Mouse (Mus musculus) kidney, adult 2 months (tissue): ENCODE measurements around the gene Basp1.

Source experiments
- CTCF ChIP-seq: fragments of 200-500 bp; conservative IDR thresholded peaks from 2 replicates; pipeline ENCODE4 v1.5.1; 2011; ENCODE audit warnings: low read depth, mild to moderate bottlenecking, control low read depth, low read length, moderate library complexity, mixed read lengths; ENCODE audit not compliant: insufficient read depth, insufficient read length
- POLR2A ChIP-seq: fragments of 200-500 bp; IDR thresholded peaks from one replicate; pipeline ENCODE4 v1.6.1; 2011; ENCODE audit warnings: low read depth, low read length, control low read depth

DNA sequence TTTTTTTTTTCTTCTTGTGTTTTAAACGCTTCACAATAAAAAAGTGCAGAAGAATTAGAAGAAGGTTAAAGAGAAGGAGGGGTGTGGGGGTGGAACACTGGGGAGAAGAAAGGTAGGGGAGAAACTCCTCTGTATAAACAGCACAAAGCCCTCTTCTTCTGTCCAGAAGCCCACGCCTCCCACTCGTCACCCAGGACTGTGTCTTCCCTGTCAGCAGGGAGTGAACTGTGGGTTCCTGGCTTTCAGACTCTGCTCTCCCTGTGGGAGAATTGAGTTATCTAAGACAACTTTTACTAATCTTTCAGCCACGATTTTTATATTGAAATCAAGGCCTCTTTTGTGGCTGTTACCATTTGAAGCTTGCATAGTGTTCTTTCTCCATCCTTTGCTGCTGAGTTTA is 82.6 kb downstream of the Basp1 start:
- no peak for TF ChIP-seq CTCF
- TF ChIP-seq POLR2A, result no peak
